In genomic region chr16:50799145-50799794, GRCm38 (mm10) we compare ENCODE assay signal across 9 mouse cellular contexts.
A peak's percentile ranks its signal among the peaks of the same experiment; 100 is the strongest.
DNase-seq lines count a peak whose midpoint lies in the region; ATAC-seq lines count a peak whose summit lies in the region.
"Had no signal": no experiment of that assay in that cellular context is flagged by ENCODE, and none has a peak within 500 bp of the region (broad histone marks: within the 10 kb centered on the region; RNA-seq: fewer than 3 reads in every experiment).

No protein-coding gene starts in this region.

- H3K27ac ChIP-seq in hindbrain, embryonic 12.5 days = no peak overlapping the region
- H3K27ac ChIP-seq in midbrain, embryonic 10.5 days (replicated peaks) = no peak overlapping the region
- H3K27ac ChIP-seq in stomach, embryonic 16.5 days (ENCODE audit: low read length) = no peak overlapping the region
- H3K27ac ChIP-seq: liver, embryonic 15.5 days had no signal

- peak; percentile 27 to 63 for DNase-seq in adrenal gland, adult (ENCODE audit: inconsistent age in 2 of 2, low spot score in 1 of 2)
- no peak for DNase-seq in adrenal gland, adult 8-10 months
- peak; percentile 20 to 38 for DNase-seq in adrenal gland, adult 18-20 months (ENCODE audit: low spot score in 2 of 2)
- peak; percentile 36 for DNase-seq in embryo, embryonic 11.5 days (ENCODE audit: low read depth, low spot score)
- peak; percentile 56 to 84 for DNase-seq in layer of hippocampus, postnatal 25 days (ENCODE audit: extremely low spot score in 1 of 2, low spot score in 1 of 2)
- DNase-seq in midbrain, embryonic 10.5 days (ENCODE audit: low spot score) = peak; percentile 55

- no peak overlapping the region for H3K4me3 ChIP-seq in hindbrain, embryonic 12.5 days
- H3K4me3 ChIP-seq in midbrain, embryonic 10.5 days = no peak overlapping the region
- no peak overlapping the region for H3K4me3 ChIP-seq in stomach, embryonic 16.5 days (replicated peaks; ENCODE audit: low read length)
- H3K4me3 ChIP-seq: liver, embryonic 15.5 days had no signal

- peak; percentile 73; the same call in 1 of the 2 replicates for ATAC-seq in hindbrain, embryonic 12.5 days (ENCODE audit: low FRiP score)
- ATAC-seq in stomach, embryonic 16.5 days (ENCODE audit: insufficient read depth, low FRiP score) = peak; percentile 69

- H3K9me3 ChIP-seq in hindbrain, embryonic 12.5 days (replicated peaks) = no peaks in the 10 kb centered on the region
- no peaks in the 10 kb centered on the region for H3K9me3 ChIP-seq in midbrain, embryonic 10.5 days (replicated peaks)
- no peaks in the 10 kb centered on the region for H3K9me3 ChIP-seq in stomach, embryonic 16.5 days (replicated peaks; ENCODE audit: control insufficient read depth, low read length)
- H3K9me3 ChIP-seq: liver, embryonic 15.5 days had no signal

- H3K27me3 ChIP-seq in hindbrain, embryonic 12.5 days = no peaks in the 10 kb centered on the region
- no peaks in the 10 kb centered on the region for H3K27me3 ChIP-seq in midbrain, embryonic 10.5 days (ENCODE audit: low read depth, poor library complexity, severe bottlenecking)
- H3K27me3 ChIP-seq in stomach, embryonic 16.5 days (ENCODE audit: control insufficient read depth, insufficient read depth, low read length) = no peaks in the 10 kb centered on the region
- H3K27me3 ChIP-seq: liver, embryonic 15.5 days had no signal

- H3K36me3 ChIP-seq in hindbrain, embryonic 12.5 days = no peaks in the 10 kb centered on the region
- H3K36me3 ChIP-seq in midbrain, embryonic 10.5 days = no peaks in the 10 kb centered on the region
- no peaks in the 10 kb centered on the region for H3K36me3 ChIP-seq in stomach, embryonic 16.5 days (ENCODE audit: control insufficient read depth, insufficient read depth, low read length)
- H3K36me3 ChIP-seq: liver, embryonic 15.5 days had no signal

- WGBS in hindbrain, embryonic 12.5 days = 49% methylated on average over 10 of the region's 10 CpGs
- 52% methylated on average over 10 of the region's 10 CpGs for WGBS in midbrain, embryonic 10.5 days
- WGBS in stomach, embryonic 16.5 days = 37% methylated on average over 10 of the region's 10 CpGs

- no peak overlapping the region for H3K9ac ChIP-seq in hindbrain, embryonic 12.5 days
- H3K9ac ChIP-seq in stomach, embryonic 16.5 days (ENCODE audit: low read length) = no peak overlapping the region
- H3K9ac ChIP-seq: liver, embryonic 15.5 days had no signal

- no peaks in the 10 kb centered on the region for H3K4me1 ChIP-seq in hindbrain, embryonic 12.5 days
- H3K4me1 ChIP-seq in midbrain, embryonic 10.5 days = no peaks in the 10 kb centered on the region
- H3K4me1 ChIP-seq in stomach, embryonic 16.5 days (ENCODE audit: control insufficient read depth, insufficient read depth, low read length) = no peaks in the 10 kb centered on the region
- H3K4me1 ChIP-seq: liver, embryonic 15.5 days had no signal

- H3K4me2 ChIP-seq in hindbrain, embryonic 12.5 days (replicated peaks) = no peak overlapping the region
- no peak overlapping the region for H3K4me2 ChIP-seq in stomach, embryonic 16.5 days (ENCODE audit: low read depth, low read length)
- H3K4me2 ChIP-seq: liver, embryonic 15.5 days had no signal
